Mouse (Mus musculus) liver, postnatal 0 days (tissue): ENCODE measurements around the gene Fam214b.

Experiments used
- CTCF ChIP-seq: sonication (generic); IDR thresholded peaks from 2 replicates; pipeline ENCODE4 v1.5.1; 2016; ENCODE audit warnings: antibody characterized with exemption, low read depth
- EP300 ChIP-seq: IDR thresholded peaks from 2 replicates; pipeline ENCODE4 v1.6.1; 2016; ENCODE audit warnings: antibody characterized with exemption, low read depth, mild to moderate bottlenecking

- TF ChIP-seq CTCF (no peak), EP300 (no peak)
Measured at GRCm38 (mm10) chr4:43036356-43036755, 9.7 kb downstream of the Fam214b start.
